25 mouse cellular contexts compared by ENCODE assay signal in the genomic region with DNA sequence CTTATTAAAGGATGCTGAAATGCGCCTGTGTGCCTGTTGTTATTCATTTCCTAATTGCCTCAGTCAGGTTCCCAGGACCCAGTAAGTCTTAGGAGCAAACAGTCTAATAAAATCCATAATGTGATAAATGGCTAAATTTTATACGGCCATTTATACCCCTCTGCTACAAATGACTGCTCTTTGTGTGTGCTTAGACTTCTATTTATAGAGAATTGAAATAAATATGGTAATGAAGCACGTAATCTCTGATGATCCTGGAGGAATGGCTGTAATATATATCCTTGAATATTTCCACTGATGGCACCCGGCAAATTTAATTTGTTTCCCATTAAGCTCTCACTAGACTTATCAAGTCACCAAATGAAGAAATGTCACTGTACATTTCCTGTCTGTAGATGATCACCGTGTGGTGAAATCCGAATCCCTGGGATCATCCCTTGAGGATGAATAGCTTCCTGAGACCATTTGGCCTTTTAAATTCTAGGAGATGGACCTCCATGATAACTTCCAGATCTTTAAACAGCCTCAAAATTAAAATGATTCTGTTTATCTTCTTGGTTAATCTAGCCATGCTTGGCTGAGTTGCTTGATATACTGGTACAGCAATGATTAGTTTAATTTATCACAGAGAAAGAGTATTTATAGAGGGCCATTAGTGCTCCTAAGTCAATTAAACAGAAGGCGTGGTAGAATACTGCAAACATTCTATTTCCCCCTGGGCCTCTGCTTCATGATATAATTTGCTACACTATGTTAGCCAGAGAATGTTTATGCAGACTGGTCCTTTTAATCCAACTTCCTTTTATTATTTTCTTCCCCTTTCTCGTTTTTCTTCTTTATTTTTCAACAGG. TPM values are rescaled to one million over a fixed set of nuclear protein-coding genes. Genes with fewer than 3 reads are reported as not detected.
DNase-seq lines count a peak whose midpoint lies in the region; ATAC-seq lines count a peak whose summit lies in the region.
"Had no signal": no experiment of that assay in that cellular context is flagged by ENCODE, and none has a peak within 500 bp of the region (broad histone marks: within the 10 kb centered on the region; RNA-seq: fewer than 3 reads in every experiment).

No protein-coding gene starts in this region.

- no peak for ATAC-seq in midbrain, embryonic 14.5 days (ENCODE audit: low FRiP score, low TSS enrichment)
- ATAC-seq in midbrain, embryonic 15.5 days (replicated peaks): no peak
- ATAC-seq in hindbrain, embryonic 12.5 days (ENCODE audit: low FRiP score): peak; percentile 70
- ATAC-seq in intestine, embryonic 15.5 days: peak; percentile 66
- ATAC-seq in stomach, embryonic 16.5 days (ENCODE audit: insufficient read depth, low FRiP score): peak; percentile 64; the same call in 1 of the 2 replicates
- ATAC-seq: midbrain, embryonic 16.5 days had no signal

- no peaks in the 10 kb centered on the region for H3K36me3 ChIP-seq in midbrain, embryonic 14.5 days (ENCODE audit: control insufficient read depth, insufficient read depth, low read length)
- H3K36me3 ChIP-seq in midbrain, embryonic 15.5 days (replicated peaks): no peaks in the 10 kb centered on the region
- H3K36me3 ChIP-seq in hindbrain, embryonic 12.5 days: no peaks in the 10 kb centered on the region
- H3K36me3 ChIP-seq in intestine, embryonic 15.5 days: no peaks in the 10 kb centered on the region
- H3K36me3 ChIP-seq in stomach, embryonic 16.5 days (ENCODE audit: control insufficient read depth, insufficient read depth, low read length): no peaks in the 10 kb centered on the region

- H3K27ac ChIP-seq in midbrain, embryonic 14.5 days (replicated peaks; ENCODE audit: low read depth, low read length): no peak overlapping the region
- H3K27ac ChIP-seq in midbrain, embryonic 15.5 days: no peak overlapping the region
- H3K27ac ChIP-seq in hindbrain, embryonic 12.5 days: no peak overlapping the region
- no peak overlapping the region for H3K27ac ChIP-seq in intestine, embryonic 15.5 days
- H3K27ac ChIP-seq in stomach, embryonic 16.5 days (ENCODE audit: low read length): no peak overlapping the region

- H3K4me3 ChIP-seq in midbrain, embryonic 14.5 days (replicated peaks; ENCODE audit: low read depth, low read length): no peak overlapping the region
- H3K4me3 ChIP-seq in midbrain, embryonic 15.5 days: no peak overlapping the region
- H3K4me3 ChIP-seq in hindbrain, embryonic 12.5 days: no peak overlapping the region
- no peak overlapping the region for H3K4me3 ChIP-seq in intestine, embryonic 15.5 days (replicated peaks)
- no peak overlapping the region for H3K4me3 ChIP-seq in stomach, embryonic 16.5 days (replicated peaks; ENCODE audit: low read length)

- H3K9ac ChIP-seq in midbrain, embryonic 14.5 days (replicated peaks; ENCODE audit: low read length): no peak overlapping the region
- H3K9ac ChIP-seq in midbrain, embryonic 15.5 days: no peak overlapping the region
- H3K9ac ChIP-seq in hindbrain, embryonic 12.5 days: no peak overlapping the region
- H3K9ac ChIP-seq in intestine, embryonic 15.5 days: no peak overlapping the region
- H3K9ac ChIP-seq in stomach, embryonic 16.5 days (ENCODE audit: low read length): no peak overlapping the region

- 76% methylated on average over 8 of the region's 8 CpGs for WGBS in midbrain, embryonic 14.5 days
- 73% methylated on average over 8 of the region's 8 CpGs for WGBS in midbrain, embryonic 15.5 days
- 71% methylated on average over 8 of the region's 8 CpGs for WGBS in hindbrain, embryonic 12.5 days
- 34% methylated on average over 8 of the region's 8 CpGs for WGBS in intestine, embryonic 15.5 days
- WGBS in stomach, embryonic 16.5 days: 49% methylated on average over 8 of the region's 8 CpGs

- H3K4me1 ChIP-seq in midbrain, embryonic 14.5 days (ENCODE audit: control insufficient read depth, insufficient read depth, low read length): no peaks in the 10 kb centered on the region
- no peaks in the 10 kb centered on the region for H3K4me1 ChIP-seq in midbrain, embryonic 15.5 days
- no peaks in the 10 kb centered on the region for H3K4me1 ChIP-seq in hindbrain, embryonic 12.5 days
- H3K4me1 ChIP-seq in intestine, embryonic 15.5 days (replicated peaks): no peaks in the 10 kb centered on the region
- H3K4me1 ChIP-seq in stomach, embryonic 16.5 days (ENCODE audit: control insufficient read depth, insufficient read depth, low read length): no peaks in the 10 kb centered on the region

- no peaks in the 10 kb centered on the region for H3K27me3 ChIP-seq in midbrain, embryonic 14.5 days (ENCODE audit: control insufficient read depth, insufficient read depth, low read length)
- no peaks in the 10 kb centered on the region for H3K27me3 ChIP-seq in midbrain, embryonic 15.5 days (replicated peaks)
- no peaks in the 10 kb centered on the region for H3K27me3 ChIP-seq in hindbrain, embryonic 12.5 days
- no peaks in the 10 kb centered on the region for H3K27me3 ChIP-seq in intestine, embryonic 15.5 days (replicated peaks)
- no peaks in the 10 kb centered on the region for H3K27me3 ChIP-seq in stomach, embryonic 16.5 days (ENCODE audit: control insufficient read depth, insufficient read depth, low read length)

- H3K4me2 ChIP-seq in midbrain, embryonic 14.5 days (ENCODE audit: low read length): no peak overlapping the region
- no peak overlapping the region for H3K4me2 ChIP-seq in midbrain, embryonic 15.5 days
- H3K4me2 ChIP-seq in hindbrain, embryonic 12.5 days (replicated peaks): no peak overlapping the region
- no peak overlapping the region for H3K4me2 ChIP-seq in intestine, embryonic 15.5 days (replicated peaks)
- no peak overlapping the region for H3K4me2 ChIP-seq in stomach, embryonic 16.5 days (ENCODE audit: low read depth, low read length)
- H3K4me2 ChIP-seq: liver, embryonic 11.5 days had no signal

- peak; percentile 6 for DNase-seq in midbrain, embryonic 14.5 days
- no peak for DNase-seq in cerebellum, adult 11 months
- no peak for DNase-seq in frontal cortex, postnatal 25 days (ENCODE audit: low spot score in 2 of 2)
- DNase-seq: adrenal gland, postnatal 10 days; cerebellum, adult 18-20 months; cerebellum, postnatal 25 days; embryo, embryonic 11 days; gastrocnemius, postnatal 10 days; kidney, postnatal 4 days; lung, adult 18-20 months; lung, postnatal 14 days; right cerebral cortex, postnatal 14 days; spleen, adult 18-20 months; thymus, postnatal 14 days had no signal

- H3K9me3 ChIP-seq in midbrain, embryonic 14.5 days (ENCODE audit: control insufficient read depth, low read length): no peaks in the 10 kb centered on the region
- no peaks in the 10 kb centered on the region for H3K9me3 ChIP-seq in midbrain, embryonic 15.5 days
- no peaks in the 10 kb centered on the region for H3K9me3 ChIP-seq in hindbrain, embryonic 12.5 days (replicated peaks)
- no peaks in the 10 kb centered on the region for H3K9me3 ChIP-seq in intestine, embryonic 15.5 days
- H3K9me3 ChIP-seq in stomach, embryonic 16.5 days (replicated peaks; ENCODE audit: control insufficient read depth, low read length): no peaks in the 10 kb centered on the region

RNA-seq across cellular contexts. Expression of gene Gimd1, which starts 44.3 kb away (rescaled TPM):
- not detected in 2 replicates for polyA plus RNA-seq in midbrain, embryonic 14.5 days (2014; fragmentation: Nextera tagmentation; extraction: Ambion mirVana)
- polyA plus RNA-seq in midbrain, embryonic 15.5 days (2015; fragmentation: Nextera tagmentation; extraction: Ambion mirVana): not detected in 2 replicates
- not detected in 2 replicates for polyA plus RNA-seq in hindbrain, embryonic 12.5 days (2016; fragmentation: Nextera tagmentation; extraction: Ambion mirVana)
- polyA plus RNA-seq in intestine, embryonic 15.5 days (2015; fragmentation: Nextera tagmentation; extraction: Ambion mirVana): 11.2 and 12.1 TPM in 2 replicates
- 1.1 and 3.1 TPM in 2 replicates for polyA plus RNA-seq in stomach, embryonic 16.5 days (2015; fragmentation: Nextera tagmentation; extraction: Ambion mirVana)
- polyA plus RNA-seq: C2C12; forebrain, embryonic 11.5 days; heart, embryonic 16.5 days; limb, embryonic 11.5 days; midbrain, embryonic 16.5 days; neural tube, embryonic 11.5 days had no signal

Comparison
In these comparisons a context has a peak if more than half of its experiments do, and no peak if none do; other contexts are left out.
1. ATAC-seq: peak in hindbrain, embryonic 12.5 days (single experiment), intestine, embryonic 15.5 days (single experiment) and stomach, embryonic 16.5 days (single experiment); none in midbrain, embryonic 14.5 days (single experiment) and midbrain, embryonic 15.5 days (single experiment).